Mouse (Mus musculus): Measurements from ENCODE around the gene Uqcc3.
"Not testable (repeated sequence)": the region's sequence is repeated elsewhere in the genome, so short reads cannot be mapped to it uniquely, and the experiment has no call there.

DNA sequence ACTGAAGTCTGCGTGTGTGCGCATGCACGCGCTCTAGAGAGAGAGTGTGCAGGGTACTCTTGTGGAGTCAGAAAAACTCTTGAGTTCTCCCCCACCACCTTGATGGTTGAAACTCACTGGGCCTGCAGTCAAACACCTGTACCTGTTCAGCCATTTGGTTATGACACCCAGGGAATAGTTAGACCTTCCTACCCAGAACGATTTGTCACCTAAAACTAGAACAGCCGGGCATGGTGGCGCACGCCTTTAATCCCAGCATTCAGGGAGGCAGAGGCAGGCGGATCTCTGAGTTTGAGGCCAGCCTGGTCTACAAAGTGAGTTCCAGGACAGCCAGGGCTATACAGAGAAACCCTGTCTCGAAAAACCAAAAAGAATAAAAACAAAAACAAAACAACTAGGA lies 44.4 kb downstream of the Uqcc3 start:
- TF ChIP-seq CTCF (IDR thresholded peaks at IDR 0.05; ENCODE audit: insufficient read depth, low read length); POLR2A (IDR thresholded peaks at IDR 0.05; ENCODE audit: borderline replicate concordance, extremely low read depth, low read depth, low read length): not testable (repeated sequence)

All from lung, adult 2 months (tissue).